Mouse (Mus musculus): ENCODE measurements at regions not wholly inside any gene's neighbourhood (a gene's known extent, or its start where the extent isn't known, plus 50 kb on each side); places are given as distances from the start of the nearest gene placed in this dataset.

DNA sequence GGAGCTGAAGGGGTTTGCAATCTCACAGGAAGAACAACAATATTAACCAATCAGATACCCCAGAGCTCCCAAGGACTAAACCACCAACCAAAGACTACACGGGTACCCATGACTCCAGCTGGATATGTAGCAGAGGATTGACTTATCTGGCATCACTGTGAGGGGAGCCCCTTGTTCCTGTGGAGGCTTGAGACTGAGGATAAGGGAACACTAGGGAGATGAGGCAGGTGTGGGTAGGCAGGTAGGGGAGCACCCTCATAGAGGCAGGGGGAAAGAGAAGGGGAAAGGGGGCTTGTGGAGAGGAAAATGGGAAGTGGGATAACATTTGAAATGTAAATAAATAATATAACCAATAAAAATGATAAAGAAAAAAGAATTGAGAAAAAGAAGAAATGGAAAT is 134.8 kb downstream of the G6pd2 start:
- no peak for DNase-seq (ENCODE audit: low spot score in 2 of 2)

DNA sequence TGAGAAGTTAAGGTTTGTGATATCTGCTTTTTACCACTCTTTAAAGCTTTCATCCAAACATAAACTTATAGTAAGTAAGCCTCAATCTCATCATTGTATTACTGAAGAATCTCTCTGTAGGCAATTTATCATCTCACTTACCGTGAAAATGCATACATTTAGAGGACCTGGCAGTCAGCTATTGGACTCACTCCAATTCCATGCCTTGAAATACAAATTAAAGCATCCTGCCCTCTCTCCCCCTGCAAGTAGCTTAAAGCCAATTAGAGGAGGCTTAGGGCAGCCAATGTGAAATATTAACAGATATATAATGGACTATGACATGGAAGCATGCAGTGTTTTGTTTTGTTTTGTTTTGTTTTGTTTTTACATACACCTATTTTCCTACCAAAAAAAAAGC is 176.6 kb downstream of the G6pd2 start:
- no peak for DNase-seq (ENCODE audit: low spot score in 2 of 2)

DNA sequence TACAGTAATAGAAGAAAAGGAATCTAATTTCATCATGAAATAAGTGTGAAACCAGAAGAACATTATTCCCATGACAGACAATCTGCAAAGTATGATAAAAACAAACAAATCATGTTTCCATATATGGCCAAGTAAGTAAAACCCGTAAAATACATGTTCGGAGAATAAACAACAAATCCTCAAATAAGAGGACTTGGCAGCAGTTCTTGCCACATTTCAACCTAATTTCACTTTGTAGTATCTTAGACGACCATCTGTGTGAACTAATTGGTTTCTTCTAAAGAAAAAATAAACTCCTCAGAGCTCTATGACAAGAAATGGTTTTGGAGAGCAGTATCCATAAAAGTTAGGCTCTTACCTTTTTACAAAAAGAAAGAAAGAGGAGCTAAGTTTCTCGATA is 210.9 kb downstream of the G6pd2 start:
- no peak for DNase-seq (ENCODE audit: low spot score in 2 of 2)

DNA sequence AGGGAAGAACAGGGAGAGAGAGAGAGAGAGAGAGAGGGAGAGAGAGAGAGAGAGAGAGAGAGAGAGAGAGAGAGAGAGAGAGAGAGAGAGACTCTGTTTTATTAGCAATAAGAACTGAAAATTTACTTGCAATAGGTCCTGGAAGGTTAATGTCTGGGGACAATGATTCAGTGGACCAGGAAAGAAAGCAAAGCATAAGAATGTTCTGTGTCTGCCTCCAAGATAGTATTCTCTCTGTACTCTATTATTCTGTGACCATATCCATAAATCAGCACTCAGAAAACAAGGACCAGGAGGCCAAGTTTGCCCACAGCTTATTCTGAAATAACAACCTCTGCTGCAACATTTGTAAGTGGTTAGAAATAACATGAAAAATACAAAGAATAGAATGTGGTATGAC is 211.6 kb downstream of the G6pd2 start:
- no peak for DNase-seq (ENCODE audit: low spot score in 2 of 2)

DNA sequence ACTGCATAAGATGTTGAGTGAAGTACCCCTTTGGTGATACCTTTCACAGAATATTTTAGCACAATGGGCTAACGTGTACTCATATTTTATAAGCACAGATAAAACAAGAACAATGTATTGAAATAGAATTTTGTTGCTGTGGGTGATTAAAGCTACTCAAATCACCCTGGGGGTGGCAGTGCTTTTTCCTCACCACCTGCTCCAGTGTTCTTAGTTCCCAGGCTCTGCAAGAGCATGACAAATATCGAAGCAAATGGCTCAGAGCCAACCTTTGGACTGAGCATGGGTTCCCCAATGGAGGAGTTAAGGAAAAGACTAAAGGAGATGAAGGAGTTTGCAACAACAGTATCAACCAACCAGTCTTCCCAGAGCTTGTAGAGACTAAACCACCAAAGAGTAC is 232.9 kb downstream of the G6pd2 start:
- DNase-seq (ENCODE audit: low spot score in 2 of 2) = peak in 1 of 2 experiments; percentile 3

DNA sequence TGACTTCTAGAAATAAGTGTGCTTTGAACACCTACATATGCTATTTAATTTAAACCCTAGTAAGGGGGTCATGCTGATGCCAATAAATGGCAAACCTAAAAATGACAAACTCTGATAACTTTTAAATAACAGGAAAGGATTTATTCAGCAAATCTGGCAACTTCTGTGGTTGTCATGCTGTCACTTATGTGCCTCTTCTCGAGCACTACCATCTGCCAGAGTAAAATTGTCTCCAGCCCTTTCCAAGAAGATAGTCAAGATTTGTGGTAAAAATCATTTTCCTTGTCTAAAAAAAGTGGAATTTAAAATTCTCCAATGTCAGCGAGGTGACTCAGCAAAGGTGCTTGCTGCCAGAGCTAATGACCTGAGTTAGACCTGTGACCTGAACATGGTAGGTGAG is 235.1 kb downstream of the G6pd2 start:
- no peak for DNase-seq (ENCODE audit: low spot score in 2 of 2)

DNA sequence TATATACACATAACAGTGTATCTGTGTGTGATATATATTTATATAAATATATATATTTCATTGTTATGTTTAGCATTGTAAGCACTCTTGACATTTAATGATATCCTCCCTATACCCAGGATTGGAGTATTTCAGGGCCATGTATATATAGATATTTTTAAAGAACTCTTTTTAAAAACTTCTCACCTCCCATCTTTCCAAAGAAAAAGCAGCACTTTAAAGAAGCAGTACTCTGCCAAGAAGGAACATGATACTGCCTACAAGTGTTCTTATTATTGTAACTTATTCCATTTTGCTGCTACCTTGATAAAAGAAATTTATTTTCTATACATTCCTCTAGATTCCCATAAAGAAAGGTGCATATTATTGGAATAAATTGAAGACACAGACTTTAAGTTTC is 270.4 kb downstream of the G6pd2 start:
- DNase-seq (ENCODE audit: low spot score in 2 of 2) = no peak

DNA sequence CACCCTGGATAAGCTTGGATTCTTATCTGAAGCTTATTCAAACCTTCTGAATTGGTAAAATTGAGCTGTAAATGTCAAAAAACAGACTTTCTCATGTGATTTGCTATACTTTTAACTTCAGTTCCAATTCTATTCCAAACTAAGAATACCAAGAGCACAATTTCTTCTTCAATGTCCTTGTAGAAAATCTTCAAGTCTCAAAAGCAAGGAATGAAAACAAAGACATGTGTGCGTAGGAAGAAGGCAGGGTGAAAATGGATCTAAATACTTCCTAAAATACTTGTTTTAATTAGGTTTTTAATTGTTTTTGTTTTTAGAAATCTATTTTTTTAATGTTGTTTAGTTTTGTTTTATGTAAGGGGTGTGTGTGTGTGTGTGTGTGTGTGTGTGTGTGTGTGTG is 280.9 kb downstream of the G6pd2 start:
- DNase-seq (ENCODE audit: low spot score in 2 of 2) = no peak

DNA sequence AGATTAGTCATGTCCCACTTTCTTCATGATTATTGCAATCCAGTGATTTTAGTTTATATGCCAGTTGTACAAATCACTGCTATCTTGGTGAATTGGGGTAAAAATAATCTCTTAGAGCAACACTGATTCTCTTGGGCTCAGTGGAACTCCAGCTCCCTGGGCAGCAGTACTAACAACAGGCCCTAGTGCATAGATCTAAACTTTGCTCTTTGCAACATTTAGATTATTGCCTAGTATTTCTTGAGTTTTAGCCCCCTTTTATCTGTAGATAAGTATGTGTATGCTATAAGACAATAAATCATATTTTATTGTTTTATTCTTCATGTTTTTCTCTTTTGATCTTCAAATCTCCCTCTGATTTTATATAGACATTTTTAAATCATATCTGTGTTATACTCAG is 287.4 kb downstream of the G6pd2 start:
- no peak for DNase-seq (ENCODE audit: low spot score in 2 of 2)

DNA sequence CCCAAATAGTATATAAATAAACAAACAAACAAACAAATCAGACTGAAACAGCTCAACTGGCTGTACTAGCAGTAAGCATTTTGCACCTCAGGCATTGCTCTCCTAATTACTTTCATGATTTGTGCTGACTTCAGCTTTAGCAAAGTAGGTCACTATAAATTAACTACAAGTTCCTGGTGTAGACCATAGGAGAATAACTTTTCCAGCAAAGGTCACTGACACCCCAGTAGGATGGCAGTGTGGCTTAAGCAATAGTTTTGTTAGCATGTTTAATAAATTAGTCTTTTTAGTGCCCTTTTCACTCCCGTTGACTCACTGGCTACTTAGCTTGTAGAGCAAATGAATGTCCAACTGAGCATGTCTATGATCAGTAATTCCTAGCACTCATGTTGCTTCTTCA is 304.6 kb downstream of the G6pd2 start:
- no peak for DNase-seq (ENCODE audit: low spot score in 2 of 2)

DNA sequence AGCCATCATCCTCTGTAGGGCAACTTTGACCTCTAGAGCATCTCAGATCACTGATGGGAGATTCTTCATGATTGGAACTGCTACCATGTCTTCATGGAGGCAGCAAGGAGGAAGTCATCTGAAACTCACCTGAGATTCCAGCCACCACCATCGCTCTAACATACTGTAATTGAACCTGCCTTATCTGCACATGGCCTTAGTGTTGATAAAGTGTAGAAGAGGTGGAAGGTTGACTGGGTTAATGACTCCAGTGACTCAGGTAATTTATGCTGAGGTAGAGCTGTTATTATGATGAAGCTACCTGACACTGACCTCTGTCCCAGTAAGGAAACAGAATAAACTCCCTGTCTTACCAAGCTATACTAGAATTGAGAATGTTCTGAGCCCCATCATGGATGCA is 305.0 kb downstream of the G6pd2 start:
- no peak for DNase-seq (ENCODE audit: low spot score in 2 of 2)

DNA sequence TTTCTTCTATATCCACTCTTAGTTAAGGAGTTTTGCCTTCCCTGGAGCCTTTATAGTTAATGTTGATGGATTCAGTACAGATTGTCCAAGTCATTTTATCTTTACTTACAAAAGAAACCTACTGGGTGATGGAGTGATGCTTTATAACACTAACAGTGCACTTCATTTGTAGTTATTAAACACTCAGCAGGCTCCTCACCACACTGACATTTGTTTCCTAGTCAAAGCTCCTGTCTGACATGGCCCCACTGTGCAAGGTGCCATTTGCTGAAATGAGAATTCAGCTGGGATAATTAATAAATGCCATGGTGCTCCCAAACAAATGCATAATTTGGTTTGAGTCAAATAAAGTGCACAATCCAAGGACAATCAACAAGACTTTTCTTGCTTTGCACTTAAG is 336.6 kb downstream of the G6pd2 start:
- DNase-seq (ENCODE audit: low spot score in 2 of 2) = no peak

DNA sequence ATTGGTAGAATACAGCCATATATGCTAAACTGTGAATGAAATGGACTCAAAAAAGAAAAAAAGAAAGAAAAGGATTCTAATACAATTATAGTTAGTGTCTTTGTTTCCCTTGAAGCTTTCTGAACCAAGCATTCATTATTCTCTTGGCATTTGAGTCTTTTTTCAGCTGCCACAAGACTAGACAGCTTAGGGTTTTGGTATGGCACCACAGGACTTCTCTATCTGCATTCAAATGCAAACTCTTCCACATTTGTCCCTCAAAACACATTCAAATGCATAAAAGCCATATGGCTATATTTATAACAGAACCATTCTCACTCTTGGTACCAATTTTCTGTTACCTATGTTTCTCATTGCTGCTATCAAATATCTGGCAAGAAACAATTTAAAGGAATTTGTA is 338.8 kb downstream of the G6pd2 start:
- no peak for DNase-seq (ENCODE audit: low spot score in 2 of 2)

DNA sequence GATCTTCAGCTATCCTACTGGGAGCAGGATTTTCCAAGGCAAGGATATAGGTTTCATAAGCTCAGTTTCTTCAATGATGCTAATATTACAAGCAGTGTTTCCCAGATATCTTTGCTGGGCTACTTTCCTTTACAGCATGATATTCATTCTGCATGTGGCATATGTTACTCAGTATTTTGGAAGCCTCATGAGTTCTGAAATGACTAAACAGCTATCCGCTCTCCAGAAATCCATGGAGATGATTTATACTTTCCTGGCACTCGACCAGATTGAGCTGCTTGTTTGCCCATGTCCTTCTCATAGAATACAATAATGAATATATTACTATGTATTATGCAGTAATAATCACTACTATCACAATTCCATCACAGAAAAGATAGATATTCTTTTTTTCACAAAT is 351.9 kb downstream of the G6pd2 start:
- DNase-seq (ENCODE audit: low spot score in 2 of 2) = no peak

DNA sequence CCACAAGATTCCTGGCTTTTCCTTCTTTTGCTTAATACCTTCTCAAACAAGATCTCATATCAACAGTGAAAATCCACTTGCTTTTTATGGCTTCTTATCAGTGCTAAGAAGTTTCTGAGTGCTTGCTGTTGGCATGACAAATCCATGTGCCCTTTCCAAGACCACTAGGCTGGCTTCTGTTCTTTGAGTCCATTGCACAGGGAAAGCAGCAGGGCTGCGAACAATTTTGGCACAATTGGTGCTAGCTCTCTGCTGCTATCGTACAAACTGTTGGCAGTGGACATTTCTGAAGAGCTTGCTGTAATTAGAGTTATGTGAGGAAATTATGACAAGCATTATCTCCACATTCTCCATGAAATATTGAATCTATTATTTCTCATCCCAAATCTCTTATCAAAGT is 383.5 kb downstream of the G6pd2 start:
- no peak for DNase-seq (ENCODE audit: low spot score in 2 of 2)

DNA sequence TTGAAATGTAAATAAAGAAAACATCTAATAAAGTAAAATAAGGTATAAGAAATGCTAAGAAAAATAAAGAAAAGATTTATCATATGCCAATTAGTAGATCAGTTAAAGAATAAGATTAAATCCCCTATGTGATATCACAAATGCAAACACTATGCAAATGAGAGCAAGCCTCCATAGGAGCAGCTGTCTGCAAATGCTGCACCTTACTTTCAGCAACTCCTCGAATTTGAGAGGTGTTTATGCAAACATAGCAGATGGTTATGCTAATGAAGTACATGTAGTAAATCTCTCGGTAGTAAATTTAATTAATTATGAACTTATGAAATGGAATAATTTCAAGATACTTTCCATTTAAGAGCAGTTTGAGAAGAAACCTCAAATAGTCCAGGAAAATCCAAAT is 396.8 kb downstream of the G6pd2 start:
- no peak for DNase-seq (ENCODE audit: low spot score in 2 of 2)
